Mouse (Mus musculus): ENCODE results near the gene Sar1b. TPM values are rescaled to one million over a fixed set of nuclear protein-coding genes. Genes with fewer than 3 reads are reported as not detected.

Sar1b gene
- polyA plus RNA-seq, 2 experiments = 55.1 to 117 TPM

- 93% methylated on average over 12 of the region's 12 CpGs for WGBS
- Histone ChIP-seq H3K4me1 (ENCODE audit: control insufficient read depth, insufficient read depth, low read length) (no peaks in the 10 kb centered on the region; the same call in 1 of the 2 replicates), H3K4me2 (replicated peaks; ENCODE audit: low read depth, low read length, severe bottlenecking) (no peak overlapping the region), H3K9ac (ENCODE audit: low read depth, low read length, severe bottlenecking) (no peak overlapping the region), H3K4me3 (replicated peaks; ENCODE audit: low read length) (no peak overlapping the region), H3K27ac (replicated peaks; ENCODE audit: low read depth, low read length) (no peak overlapping the region), H3K9me3 (ENCODE audit: control insufficient read depth, low read length) (no peaks in the 10 kb centered on the region), H3K27me3 (ENCODE audit: control insufficient read depth, insufficient read depth, low read length) (no peaks in the 10 kb centered on the region), H3K36me3 (ENCODE audit: control insufficient read depth, insufficient read depth, low read length) (peaks cover 21% of the 10 kb centered on the region)
- ATAC-seq (ENCODE audit: low FRiP score, low read depth) (no peak), DNase-seq (ENCODE audit: low spot score) (no peak)
- TF ChIP-seq POLR2A (IDR thresholded peaks at IDR 0.05; ENCODE audit: borderline replicate concordance, extremely low read depth, insufficient read depth, insufficient read length) = no peak
These were observed 72.1 kb downstream of the Sar1b start for GRCm38 (mm10) chr11:51835598-51835997.

DNA sequence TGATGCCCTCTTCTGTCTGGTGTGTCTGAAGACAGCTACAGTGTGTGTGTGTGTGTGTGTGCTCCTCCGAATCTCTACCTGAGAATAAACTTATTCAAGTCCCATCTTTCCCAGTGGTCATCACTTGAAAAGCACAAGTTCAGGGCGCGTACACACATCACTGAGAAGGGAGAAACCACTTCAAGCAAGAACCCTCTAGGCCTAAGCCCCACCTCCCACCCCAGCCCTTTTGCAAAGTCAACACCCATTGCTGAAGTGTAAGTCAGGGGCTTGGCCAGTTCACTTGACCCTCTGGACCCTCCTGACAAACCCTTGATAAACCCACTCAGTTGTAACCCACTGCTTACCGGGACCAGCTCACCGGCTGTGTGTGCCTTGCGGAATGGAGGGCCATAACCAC, 73.0 kb downstream of the Sar1b start:
- no peaks in the 10 kb centered on the region; the same call in 1 of the 2 replicates for H3K4me1 ChIP-seq (ENCODE audit: control insufficient read depth, insufficient read depth, low read length)
- ATAC-seq (ENCODE audit: low FRiP score, low read depth) (no peak), DNase-seq (ENCODE audit: low spot score) (no peak)
- peaks cover 20% of the 10 kb centered on the region for H3K36me3 ChIP-seq (ENCODE audit: control insufficient read depth, insufficient read depth, low read length)
- H3K9ac ChIP-seq (ENCODE audit: low read depth, low read length, severe bottlenecking) = no peak overlapping the region
- no peak overlapping the region for H3K4me3 ChIP-seq (replicated peaks; ENCODE audit: low read length)
- no peak overlapping the region for H3K27ac ChIP-seq (replicated peaks; ENCODE audit: low read depth, low read length)
- WGBS = 92% methylated on average over 6 of the region's 6 CpGs
- H3K27me3 ChIP-seq (ENCODE audit: control insufficient read depth, insufficient read depth, low read length) = no peaks in the 10 kb centered on the region
- no peaks in the 10 kb centered on the region for H3K9me3 ChIP-seq (ENCODE audit: control insufficient read depth, low read length)
- H3K4me2 ChIP-seq (replicated peaks; ENCODE audit: low read depth, low read length, severe bottlenecking) = no peak overlapping the region
- no peak for TF ChIP-seq POLR2A (IDR thresholded peaks at IDR 0.05; ENCODE audit: borderline replicate concordance, extremely low read depth, insufficient read depth, insufficient read length)

GRCm38 (mm10) chr11:51837164-51838153, 74.0 kb downstream of the Sar1b start:
- H3K9me3 ChIP-seq (ENCODE audit: control insufficient read depth, low read length) = no peaks in the 10 kb centered on the region
- no peak overlapping the region for H3K4me3 ChIP-seq (replicated peaks; ENCODE audit: low read length)
- no peak overlapping the region for H3K4me2 ChIP-seq (replicated peaks; ENCODE audit: low read depth, low read length, severe bottlenecking)
- H3K9ac ChIP-seq (ENCODE audit: low read depth, low read length, severe bottlenecking) = no peak overlapping the region
- no peaks in the 10 kb centered on the region for H3K27me3 ChIP-seq (ENCODE audit: control insufficient read depth, insufficient read depth, low read length)
- ATAC-seq (ENCODE audit: low FRiP score, low read depth) (no peak), DNase-seq (ENCODE audit: low spot score) (no peak)
- no peak overlapping the region for H3K27ac ChIP-seq (replicated peaks; ENCODE audit: low read depth, low read length)
- peaks cover 20% of the 10 kb centered on the region for H3K36me3 ChIP-seq (ENCODE audit: control insufficient read depth, insufficient read depth, low read length)
- no peak for TF ChIP-seq POLR2A (IDR thresholded peaks at IDR 0.05; ENCODE audit: borderline replicate concordance, extremely low read depth, insufficient read depth, insufficient read length)
- no peaks in the 10 kb centered on the region; the same call in 1 of the 2 replicates for H3K4me1 ChIP-seq (ENCODE audit: control insufficient read depth, insufficient read depth, low read length)
- WGBS = 75% methylated on average over 8 of the region's 8 CpGs

DNA sequence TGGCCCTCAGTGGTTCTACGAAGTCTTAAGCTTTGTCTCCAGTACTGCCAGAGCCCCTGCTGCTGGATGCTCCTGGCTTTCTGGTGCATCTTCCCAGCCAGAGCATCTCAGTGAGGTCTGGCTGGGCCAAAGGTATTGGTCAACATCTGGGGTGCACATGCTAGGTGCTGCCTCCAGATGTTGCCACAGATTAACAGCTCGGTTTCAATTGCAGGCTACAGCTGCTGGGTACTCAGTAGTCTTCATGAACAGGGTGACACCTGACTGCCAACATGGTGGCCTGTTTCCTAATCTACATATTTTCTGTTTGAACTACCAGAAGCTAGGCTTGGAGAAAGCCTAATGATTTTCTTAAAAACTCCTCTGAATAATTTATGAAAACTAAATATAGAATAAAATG, 75.6 kb downstream of the Sar1b start:
- no peaks in the 10 kb centered on the region for H3K9me3 ChIP-seq (ENCODE audit: control insufficient read depth, low read length)
- ATAC-seq (ENCODE audit: low FRiP score, low read depth) (no peak), DNase-seq (ENCODE audit: low spot score) (no peak)
- no peak overlapping the region for H3K4me3 ChIP-seq (replicated peaks; ENCODE audit: low read length)
- H3K27me3 ChIP-seq (ENCODE audit: control insufficient read depth, insufficient read depth, low read length) = no peaks in the 10 kb centered on the region
- 45% methylated on average over 2 of the region's 2 CpGs for WGBS
- H3K9ac ChIP-seq (ENCODE audit: low read depth, low read length, severe bottlenecking) = no peak overlapping the region
- H3K4me2 ChIP-seq (replicated peaks; ENCODE audit: low read depth, low read length, severe bottlenecking) = no peak overlapping the region
- no peak overlapping the region for H3K27ac ChIP-seq (replicated peaks; ENCODE audit: low read depth, low read length)
- no peak for TF ChIP-seq POLR2A (IDR thresholded peaks at IDR 0.05; ENCODE audit: borderline replicate concordance, extremely low read depth, insufficient read depth, insufficient read length)
- no peaks in the 10 kb centered on the region; the same call in 1 of the 2 replicates for H3K4me1 ChIP-seq (ENCODE audit: control insufficient read depth, insufficient read depth, low read length)
- peaks cover 11% of the 10 kb centered on the region for H3K36me3 ChIP-seq (ENCODE audit: control insufficient read depth, insufficient read depth, low read length)

GRCm38 (mm10) chr11:51839973-51840372, 76.5 kb downstream of the Sar1b start:
- Histone ChIP-seq H3K4me3 (replicated peaks; ENCODE audit: low read length) (no peak overlapping the region), H3K9me3 (ENCODE audit: control insufficient read depth, low read length) (no peaks in the 10 kb centered on the region), H3K27me3 (ENCODE audit: control insufficient read depth, insufficient read depth, low read length) (no peaks in the 10 kb centered on the region), H3K4me1 (ENCODE audit: control insufficient read depth, insufficient read depth, low read length) (no peaks in the 10 kb centered on the region; the same call in 1 of the 2 replicates), H3K4me2 (replicated peaks; ENCODE audit: low read depth, low read length, severe bottlenecking) (no peak overlapping the region), H3K27ac (replicated peaks; ENCODE audit: low read depth, low read length) (no peak overlapping the region), H3K36me3 (ENCODE audit: control insufficient read depth, insufficient read depth, low read length) (peaks cover 4% of the 10 kb centered on the region), H3K9ac (ENCODE audit: low read depth, low read length, severe bottlenecking) (no peak overlapping the region)
- ATAC-seq (ENCODE audit: low FRiP score, low read depth) (no peak), DNase-seq (ENCODE audit: low spot score) (no peak)
- 80% methylated on average over 11 of the region's 11 CpGs for WGBS
- TF ChIP-seq POLR2A (IDR thresholded peaks at IDR 0.05; ENCODE audit: borderline replicate concordance, extremely low read depth, insufficient read depth, insufficient read length) = no peak

All from limb, embryonic 14.5 days (tissue).